Mouse (Mus musculus) CH12.LX (cell line): ENCODE results near the gene Asic2. TPM values are rescaled to one million over a fixed set of nuclear protein-coding genes. Genes with fewer than 3 reads are reported as not detected.

Experiments
- DNase-seq: peaks from one replicate; pipeline ENCODE4 v3.0.0-alpha.2; 2013; ENCODE audit errors: extremely low read depth
- H3K27ac ChIP-seq: 2 replicates; pipeline ENCODE4 v1.5.1; 2012; ENCODE audit warnings: low read depth, mild to moderate bottlenecking, control low read depth, moderate library complexity; ENCODE audit not compliant: insufficient read depth
- H3K27me3 ChIP-seq: replicated peaks from 2 replicates; pipeline ENCODE3; 2012; ENCODE audit warnings: inconsistent platforms
- H3K36me3 ChIP-seq, 2 experiments: replicated peaks in 1 of 2; 2 replicates each; pipeline versions ENCODE3 to v1.6.1; 2012; ENCODE audit warnings: inconsistent platforms in 1 of 2, low read length in 1 of 2, mild to moderate bottlenecking in 1 of 2, mixed read lengths in 1 of 2, moderate library complexity in 1 of 2; ENCODE audit not compliant: control insufficient read depth in 1 of 2, insufficient read depth in 1 of 2
- H3K4me1 ChIP-seq, 2 experiments: 2 replicates each; pipeline ENCODE4 v1.6.1; 2012; ENCODE audit warnings: inconsistent platforms in 1 of 2, moderate library complexity in 1 of 2; ENCODE audit not compliant: insufficient read depth in 2 of 2, control insufficient read depth in 1 of 2
- H3K4me2 ChIP-seq: 2 replicates; pipeline ENCODE4 v1.6.1; 2012; ENCODE audit warnings: low read depth, mild to moderate bottlenecking, control low read depth; ENCODE audit not compliant: poor library complexity, insufficient read depth, severe bottlenecking
- H3K4me3 ChIP-seq, 3 experiments: fragments of 150-350 bp in 1 of 3; sonication (generic) in 1 of 3; replicated peaks in 1 of 3; 2 replicates each; pipeline versions ENCODE3 to v1.5.1; 2011 to 2012; ENCODE audit warnings: low read depth in 2 of 3, low read length in 2 of 3, mild to moderate bottlenecking in 2 of 3, moderate library complexity in 2 of 3, control low read depth in 1 of 3, improper control_type of control experiment in 1 of 3, inconsistent platforms in 1 of 3, mixed read lengths in 1 of 3; ENCODE audit not compliant: poor library complexity in 1 of 3
- H3K79me2 ChIP-seq: replicated peaks from 2 replicates; pipeline ENCODE4 v1.6.1; 2012; ENCODE audit warnings: mild to moderate bottlenecking, moderate library complexity; ENCODE audit not compliant: control insufficient read depth, poor library complexity, insufficient read depth, severe bottlenecking; ENCODE audit errors: extremely low read depth
- H3K9ac ChIP-seq: 2 replicates; pipeline ENCODE4 v1.6.1; 2012; ENCODE audit warnings: low read depth, mild to moderate bottlenecking, control low read depth, moderate library complexity; ENCODE audit not compliant: insufficient read depth
- H3K9me3 ChIP-seq: replicated peaks from 2 replicates; pipeline ENCODE3; 2012; ENCODE audit warnings: low read length, inconsistent platforms, mixed read lengths
- CTCF ChIP-seq, 2 experiments: IDR thresholded peaks in 1 of 2; conservative IDR thresholded peaks in 1 of 2; 2 replicates each; pipeline ENCODE4 v1.5.1; 2011 to 2012; ENCODE audit warnings: low read depth in 2 of 2, low read length in 2 of 2, improper control_type of control experiment in 1 of 2, inconsistent platforms in 1 of 2, mild to moderate bottlenecking in 1 of 2, moderate library complexity in 1 of 2
- E2F4 ChIP-seq: IDR thresholded peaks from 2 replicates; pipeline ENCODE4 v1.6.1; 2011; ENCODE audit warnings: low read depth, low read length, improper control_type of control experiment; ENCODE audit not compliant: insufficient replicate concordance
- EP300 ChIP-seq: IDR thresholded peaks from 2 replicates; pipeline ENCODE4 v1.6.1; 2011; ENCODE audit warnings: low read length, improper control_type of control experiment
- GABPA ChIP-seq: IDR thresholded peaks from 2 replicates; pipeline ENCODE4 v1.6.1; 2012; ENCODE audit warnings: low read depth, low read length, improper control_type of control experiment, inconsistent platforms; ENCODE audit not compliant: insufficient replicate concordance
- KAT2A ChIP-seq: IDR thresholded peaks from 2 replicates; pipeline ENCODE4 v1.6.1; 2012; ENCODE audit warnings: low read length, improper control_type of control experiment, inconsistent platforms; ENCODE audit not compliant: insufficient replicate concordance
- MYC ChIP-seq: IDR thresholded peaks from 2 replicates; pipeline ENCODE4 v1.6.1; 2011; ENCODE audit warnings: low read depth, mild to moderate bottlenecking, improper control_type of control experiment, low read length
- NELFE ChIP-seq: IDR thresholded peaks from 2 replicates; pipeline ENCODE4 v1.6.1; 2011; ENCODE audit warnings: low read depth, low read length, improper control_type of control experiment
- NRF1 ChIP-seq: IDR thresholded peaks from 2 replicates; pipeline ENCODE4 v1.6.1; 2014; ENCODE audit warnings: low read depth, mild to moderate bottlenecking, inconsistent platforms, low read length, improper control_type of control experiment, moderate library complexity
- RAD21 ChIP-seq: IDR thresholded peaks from 2 replicates; pipeline ENCODE4 v1.6.1; 2011; ENCODE audit warnings: low read depth, mild to moderate bottlenecking, low read length, improper control_type of control experiment, moderate library complexity
- ZKSCAN1 ChIP-seq: IDR thresholded peaks from 2 replicates; pipeline ENCODE4 v1.6.1; 2012; ENCODE audit warnings: low read depth, inconsistent platforms, low read length, improper control_type of control experiment, borderline replicate concordance
- dilution Hi-C: fragments of 300-500 bp; cut with MboI; formaldehyde crosslinking; loops from 2 replicates; pipeline ENCODE4 v1.14.3; 2020; ENCODE audit warnings: low sequenced_read_pairs; ENCODE audit not compliant: extremely low pct_unique_long_range_greater_than_20kb, extremely low pct_ligation_motif_present
- in situ Hi-C: fragments of 300-500 bp; cut with MboI; formaldehyde crosslinking; loops from 3 replicates; pipeline ENCODE4 v1.14.3; 2019; ENCODE audit warnings: low sequenced_read_pairs, low pct_ligation_motif_present, low pct_unique_long_range_greater_than_20kb, mixed read lengths
- polyA plus RNA-seq: library from polyadenylated mRNA; unstranded; fragments of >175 nt; gene quantifications from 2 replicates; pipeline ENCODE4 v1.2.1, GENCODE M21; 2012; ENCODE audit warnings: low read depth; ENCODE audit not compliant: insufficient read length
- total RNA-seq, 2 experiments: library from RNA; depleted of rRNA; stranded (reverse); fragments of 300-350 nt in 1 of 2; fragments of >200 nt in 1 of 2; gene quantifications; 2 replicates each; pipeline ENCODE4 v1.2.3; 2012 to 2014

Gene Asic2
- total and polyA plus RNA-seq, 3 experiments = not detected

DNA sequence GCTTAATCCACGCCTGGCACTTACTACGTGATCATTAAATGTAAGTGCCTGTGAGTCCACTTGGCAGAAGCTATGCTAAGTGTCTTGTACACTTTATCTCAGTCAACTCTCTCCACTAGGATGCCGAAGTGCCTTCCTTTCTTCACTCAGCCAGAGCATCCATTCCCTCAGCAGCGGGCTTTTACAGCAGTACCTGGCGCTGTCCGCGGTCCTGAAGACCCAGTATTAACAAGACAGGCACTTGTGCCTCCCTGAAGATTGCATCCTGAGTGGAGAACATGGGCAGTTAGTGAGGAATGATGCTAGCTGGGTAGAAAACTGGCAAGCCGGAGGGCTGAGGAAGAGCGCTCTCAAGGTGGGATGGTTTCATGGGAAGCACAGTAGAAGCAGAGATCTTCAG is 852.6 kb downstream of the Asic2 start:
- DNase-seq = peak; percentile 38
- H3K79me2 ChIP-seq = no peaks in the 10 kb centered on the region
- no peak overlapping the region for H3K9ac ChIP-seq
- TF ChIP-seq CTCF (conservative IDR thresholded peaks at IDR 0.05 in 1 of 2, IDR thresholded peaks at IDR 0.05 in 1 of 2; ENCODE audit: low read depth in 2 of 2, low read length in 2 of 2) (no peak), KAT2A (no peak)
- no peaks in the 10 kb centered on the region for H3K36me3 ChIP-seq
- H3K4me1 ChIP-seq = peaks cover 6 to 8% of the 10 kb centered on the region in 2 experiments; a peak in 3 of 4 replicates
- no peak overlapping the region for H3K4me2 ChIP-seq
- no peaks in the 10 kb centered on the region for H3K9me3 ChIP-seq
- H3K27ac ChIP-seq = no peak overlapping the region
- in situ Hi-C loops (no loop called here), dilution Hi-C loops (no loop called here)
- no peak overlapping the region for H3K4me3 ChIP-seq
- H3K27me3 ChIP-seq = peaks cover 60% of the 10 kb centered on the region

DNA sequence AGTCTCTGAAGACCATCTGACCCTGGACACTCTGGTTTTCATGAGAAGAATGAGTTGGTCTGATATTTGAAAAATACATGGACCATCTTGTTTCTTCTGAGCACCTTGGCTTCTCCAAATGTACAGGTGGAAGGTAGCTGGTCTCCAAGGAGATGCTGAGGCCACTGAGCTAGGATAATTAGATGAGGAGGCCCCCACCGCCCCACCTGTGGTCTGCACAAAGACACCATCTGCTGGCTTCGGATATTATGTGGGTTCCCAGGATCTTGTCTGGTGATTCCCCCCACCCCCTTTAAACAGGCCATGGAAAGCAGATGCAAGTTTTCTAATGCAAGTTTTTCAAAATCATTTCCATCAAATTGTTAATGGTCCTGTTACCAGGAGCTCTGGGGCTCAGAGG is 856.6 kb downstream of the Asic2 start:
- Histone ChIP-seq H3K27ac (no peak overlapping the region), H3K4me1 (no peaks in the 10 kb centered on the region), H3K36me3 (no peaks in the 10 kb centered on the region), H3K4me3 (no peak overlapping the region), H3K27me3 (peaks cover 74% of the 10 kb centered on the region), H3K9ac (no peak overlapping the region), H3K79me2 (no peaks in the 10 kb centered on the region), H3K4me2 (no peak overlapping the region), H3K9me3 (no peaks in the 10 kb centered on the region)
- in situ Hi-C loops = no loop called here
- dilution Hi-C loops = no loop called here
- TF ChIP-seq ZKSCAN1 (no peak), RAD21 (no peak), GABPA (no peak), NELFE (no peak)
- DNase-seq = no peak

DNA sequence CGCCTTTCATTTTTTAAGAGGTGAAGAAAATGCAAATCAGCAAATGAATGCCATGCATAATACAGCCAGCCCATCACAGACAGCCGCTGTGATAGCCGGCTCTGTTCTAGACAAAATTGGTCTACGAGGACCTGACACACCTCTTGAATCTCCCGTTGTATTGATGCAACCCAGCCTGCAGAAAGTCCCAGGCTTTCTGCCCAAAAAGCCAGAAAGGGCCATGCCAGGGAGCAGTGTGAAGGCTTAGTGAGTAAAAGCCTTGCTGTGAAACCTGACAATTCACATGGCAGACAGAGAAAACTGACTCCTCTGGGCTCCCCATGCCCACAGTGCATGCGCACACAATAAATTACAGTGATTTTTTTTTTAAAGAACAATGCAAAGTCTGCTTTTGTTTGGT is 858.2 kb downstream of the Asic2 start:
- in situ Hi-C loops (no loop called here), dilution Hi-C loops (no loop called here)
- Histone ChIP-seq H3K79me2 (no peaks in the 10 kb centered on the region), H3K4me2 (no peak overlapping the region), H3K27me3 (peaks cover 83% of the 10 kb centered on the region), H3K27ac (no peak overlapping the region), H3K9ac (no peak overlapping the region)
- DNase-seq = no peak
- TF ChIP-seq MYC (no peak), E2F4 (no peak), NRF1 (no peak), EP300 (no peak)
- TF ChIP-seq, all 38 proteins: peak for 0
- no peak overlapping the region for H3K4me3 ChIP-seq
- no peaks in the 10 kb centered on the region for H3K4me1 ChIP-seq
- no peaks in the 10 kb centered on the region for H3K9me3 ChIP-seq
- H3K36me3 ChIP-seq = no peaks in the 10 kb centered on the region
